Mouse (Mus musculus) heart, embryonic 14.5 days (tissue): ENCODE results near the gene Gphb5. TPM values are rescaled to one million over a fixed set of nuclear protein-coding genes. Genes with fewer than 3 reads are reported as not detected.

Experiments used
- ATAC-seq: fragments of 200-750 bp; cut with Nextera tagmentation; 2 replicates; pipeline ENCODE4 v1.8.0; 2017; ENCODE audit warnings: low read depth, moderate TSS enrichment; ENCODE audit not compliant: insufficient number of reproducible peaks, insufficient read depth, low FRiP score
- H3K27ac ChIP-seq, 2 experiments: fragments of 200-500 bp in 1 of 2; fragments of 300-500 bp in 1 of 2; sonication (generic) in 1 of 2; replicated peaks in 1 of 2; 2 replicates each; pipeline ENCODE4 v1.5.1; 2012 to 2014; ENCODE audit warnings: low read depth in 2 of 2, low read length in 2 of 2, control low read depth in 1 of 2, mild to moderate bottlenecking in 1 of 2, mixed read lengths in 1 of 2; ENCODE audit not compliant: control insufficient read depth in 1 of 2, insufficient read depth in 1 of 2
- H3K27me3 ChIP-seq: fragments of 300-500 bp; sonication (generic); 2 replicates; pipeline ENCODE4 v1.6.1; 2014; ENCODE audit warnings: mild to moderate bottlenecking, low read length, control low read depth; ENCODE audit not compliant: control insufficient read depth, insufficient read depth
- H3K36me3 ChIP-seq: fragments of 300-500 bp; sonication (generic); 2 replicates; pipeline ENCODE4 v1.6.1; 2014; ENCODE audit warnings: mild to moderate bottlenecking, control low read depth, low read length, mixed read lengths; ENCODE audit not compliant: control insufficient read depth, insufficient read depth
- H3K4me1 ChIP-seq, 2 experiments: fragments of 200-500 bp in 1 of 2; fragments of 300-500 bp in 1 of 2; sonication (generic) in 1 of 2; 2 replicates each; pipeline ENCODE4 v1.6.1; 2012 to 2014; ENCODE audit warnings: low read length in 2 of 2, control low read depth in 1 of 2, mixed read lengths in 1 of 2; ENCODE audit not compliant: control insufficient read depth in 2 of 2, insufficient read depth in 2 of 2
- H3K4me2 ChIP-seq: fragments of 300-500 bp; sonication (generic); 2 replicates; pipeline ENCODE4 v1.6.1; 2014; ENCODE audit warnings: mild to moderate bottlenecking, low read length
- H3K4me3 ChIP-seq, 2 experiments: fragments of 200-500 bp in 1 of 2; fragments of 300-500 bp in 1 of 2; sonication (generic) in 1 of 2; 2 replicates each; pipeline ENCODE4 v1.5.1; 2012 to 2014; ENCODE audit warnings: low read length in 2 of 2, mild to moderate bottlenecking in 2 of 2, control low read depth in 1 of 2, low read depth in 1 of 2, moderate library complexity in 1 of 2; ENCODE audit not compliant: control insufficient read depth in 1 of 2, insufficient read depth in 1 of 2
- H3K9ac ChIP-seq: fragments of 300-500 bp; sonication (generic); 2 replicates; pipeline ENCODE4 v1.6.1; 2014; ENCODE audit warnings: mild to moderate bottlenecking, low read length
- H3K9me3 ChIP-seq: fragments of 300-500 bp; sonication (generic); 2 replicates; pipeline ENCODE4 v1.6.1; 2016; ENCODE audit warnings: low read length, control low read depth; ENCODE audit not compliant: control insufficient read depth
- WGBS: fragments of 180-500 bp; shearing (Covaris S2); extraction: QIAGEN DNeasy Blood & Tissue Kit; methylation state at CpG from one replicate; pipeline ENCODE4 v1.1.7; 2014; 5-methylcytosine and 5-hydroxymethylcytosine counted together
- polyA plus RNA-seq: library from polyadenylated mRNA; unstranded; fragments of >200 nt; fragmentation: Nextera tagmentation; extraction: Ambion mirVana; gene quantifications from 2 replicates; pipeline ENCODE4 v1.2.1, GENCODE M21; 2014

Gene Gphb5
- polyA plus RNA-seq, 1 experiment from 2014 or later: not detected

- ATAC-seq: no peak
- 78% methylated on average over 20 of the region's 20 CpGs for WGBS
- Histone ChIP-seq H3K9ac (no peak overlapping the region), H3K4me2 (no peak overlapping the region), H3K27me3 (no peaks in the 10 kb centered on the region), H3K27ac (no peak overlapping the region), H3K36me3 (no peaks in the 10 kb centered on the region), H3K4me3 (no peak overlapping the region), H3K4me1 (peaks cover 0 to 3% of the 10 kb centered on the region in 2 experiments; a peak in 1 of 4 replicates), H3K9me3 (no peaks in the 10 kb centered on the region)
Measured at GRCm38 (mm10) chr12:75394011-75394773, 22.4 kb downstream of the Gphb5 start.

GRCm38 (mm10) chr12:75391526-75391925 lies 25.1 kb downstream of the Gphb5 start:
- no peaks in the 10 kb centered on the region; a peak in 1 of 4 replicates for H3K4me1 ChIP-seq
- no peak overlapping the region for H3K27ac ChIP-seq
- no peaks in the 10 kb centered on the region for H3K27me3 ChIP-seq
- no peak overlapping the region for H3K9ac ChIP-seq
- no peaks in the 10 kb centered on the region for H3K9me3 ChIP-seq
- no peak overlapping the region for H3K4me3 ChIP-seq
- no peak overlapping the region for H3K4me2 ChIP-seq
- 76% methylated on average over 9 of the region's 9 CpGs for WGBS
- ATAC-seq: no peak
- no peaks in the 10 kb centered on the region for H3K36me3 ChIP-seq

- Histone ChIP-seq H3K4me2 (no peak overlapping the region), H3K9me3 (no peaks in the 10 kb centered on the region), H3K36me3 (no peaks in the 10 kb centered on the region), H3K9ac (no peak overlapping the region), H3K4me1 (no peaks in the 10 kb centered on the region), H3K4me3 (no peak overlapping the region), H3K27ac (no peak overlapping the region), H3K27me3 (no peaks in the 10 kb centered on the region)
- ATAC-seq: no peak
- 40% methylated on average over 20 of the region's 20 CpGs for WGBS
Measured at GRCm38 (mm10) chr12:75389308-75390135, 27.1 kb downstream of the Gphb5 start.

- Histone ChIP-seq H3K4me2 (no peak overlapping the region), H3K9me3 (no peaks in the 10 kb centered on the region), H3K36me3 (no peaks in the 10 kb centered on the region), H3K27me3 (no peaks in the 10 kb centered on the region), H3K27ac (no peak overlapping the region), H3K9ac (no peak overlapping the region), H3K4me3 (no peak overlapping the region), H3K4me1 (no peaks in the 10 kb centered on the region)
- 84% methylated on average over 9 of the region's 9 CpGs for WGBS
- ATAC-seq: no peak
Measured at GRCm38 (mm10) chr12:75388521-75388920, 28.1 kb downstream of the Gphb5 start.

- Histone ChIP-seq H3K27ac (no peak overlapping the region), H3K4me3 (no peak overlapping the region), H3K9me3 (no peaks in the 10 kb centered on the region), H3K4me2 (no peak overlapping the region), H3K4me1 (no peaks in the 10 kb centered on the region), H3K36me3 (no peaks in the 10 kb centered on the region), H3K27me3 (no peaks in the 10 kb centered on the region), H3K9ac (no peak overlapping the region)
- ATAC-seq: no peak
- 51% methylated on average over 15 of the region's 15 CpGs for WGBS
Measured at GRCm38 (mm10) chr12:75387846-75388245, 28.7 kb downstream of the Gphb5 start.

- Histone ChIP-seq H3K4me2 (no peak overlapping the region), H3K27ac (no peak overlapping the region), H3K9me3 (no peaks in the 10 kb centered on the region), H3K4me1 (no peaks in the 10 kb centered on the region), H3K4me3 (no peak overlapping the region), H3K36me3 (no peaks in the 10 kb centered on the region), H3K9ac (no peak overlapping the region), H3K27me3 (no peaks in the 10 kb centered on the region)
- WGBS: 83% methylated on average over 8 of the region's 8 CpGs
- ATAC-seq: no peak
Measured at GRCm38 (mm10) chr12:75387156-75387555, 29.4 kb downstream of the Gphb5 start.

- 88% methylated on average over 9 of the region's 9 CpGs for WGBS
- no peak for ATAC-seq
Measured at GRCm38 (mm10) chr12:75386731-75387130, 29.9 kb downstream of the Gphb5 start.

More at GRCm38 (mm10) chr12:75386731-75387130, 29.9 kb downstream of the Gphb5 start:
- Histone ChIP-seq H3K36me3 (no peaks in the 10 kb centered on the region), H3K27ac (no peak overlapping the region), H3K4me1 (no peaks in the 10 kb centered on the region), H3K27me3 (no peaks in the 10 kb centered on the region), H3K4me2 (no peak overlapping the region), H3K9ac (no peak overlapping the region), H3K4me3 (no peak overlapping the region), H3K9me3 (no peaks in the 10 kb centered on the region)
